Mouse (Mus musculus) myocyte (in vitro differentiated cells): ENCODE data around the gene Bcl7b.

Source experiments
- CEBPB ChIP-seq: IDR thresholded peaks from 2 replicates; pipeline ENCODE4 v1.6.1; 2011; ENCODE audit warnings: mild to moderate bottlenecking, moderate library complexity; ENCODE audit not compliant: poor library complexity, insufficient read depth, severe bottlenecking
- E2F4 ChIP-seq: IDR thresholded peaks from one replicate; pipeline ENCODE4 v1.6.1; 2011; ENCODE audit warnings: mild to moderate bottlenecking, control low read depth, moderate library complexity; ENCODE audit not compliant: insufficient read depth
- MAX ChIP-seq: IDR thresholded peaks from one replicate; pipeline ENCODE4 v1.6.1; 2011; ENCODE audit warnings: low read depth, mild to moderate bottlenecking, control low read depth
- MYOD1 ChIP-seq, 3 experiments: IDR thresholded peaks; one replicate each; pipeline ENCODE4 v1.6.1; 2011; ENCODE audit warnings: control low read depth in 2 of 3, low read depth in 2 of 3, mild to moderate bottlenecking in 2 of 3, moderate library complexity in 1 of 3; ENCODE audit not compliant: insufficient read length in 2 of 3, control insufficient read depth in 1 of 3
- MYOG ChIP-seq, 3 experiments: IDR thresholded peaks; one replicate each; pipeline ENCODE4 v1.6.1; 2011; ENCODE audit warnings: control low read depth in 2 of 3, low read depth in 2 of 3, mild to moderate bottlenecking in 2 of 3; ENCODE audit not compliant: insufficient read length in 2 of 3, control insufficient read depth in 1 of 3, insufficient read depth in 1 of 3
- POLR2A ChIP-seq: IDR thresholded peaks from one replicate; pipeline ENCODE4 v1.6.1; 2011; ENCODE audit warnings: low read depth, mild to moderate bottlenecking, control low read depth, moderate library complexity; ENCODE audit not compliant: insufficient read length
- POLR2AphosphoS2 ChIP-seq: IDR thresholded peaks from one replicate; pipeline ENCODE4 v1.6.1; 2011; ENCODE audit warnings: low read depth, control low read depth; ENCODE audit not compliant: insufficient read length
- REST ChIP-seq: IDR thresholded peaks from one replicate; pipeline ENCODE4 v1.6.1; 2011; ENCODE audit warnings: mild to moderate bottlenecking, control low read depth, moderate library complexity; ENCODE audit not compliant: insufficient read depth, insufficient read length
- SRF ChIP-seq: IDR thresholded peaks from one replicate; pipeline ENCODE4 v1.6.1; 2011; ENCODE audit warnings: low read depth; ENCODE audit not compliant: control insufficient read depth, insufficient read length
- TCF12 ChIP-seq: IDR thresholded peaks from one replicate; pipeline ENCODE4 v1.6.1; 2011; ENCODE audit warnings: mild to moderate bottlenecking, control low read depth; ENCODE audit not compliant: poor library complexity, insufficient read depth, severe bottlenecking
- TCF3 ChIP-seq: IDR thresholded peaks from one replicate; pipeline ENCODE4 v1.6.1; 2011; ENCODE audit warnings: low read depth, control low read depth; ENCODE audit not compliant: insufficient read length
- USF1 ChIP-seq: IDR thresholded peaks from one replicate; pipeline ENCODE4 v1.6.1; 2011; ENCODE audit warnings: low read depth, mild to moderate bottlenecking, control low read depth, moderate library complexity

GRCm38 (mm10) chr5:135186231-135186620 lies 18.1 kb downstream of the Bcl7b start:
- TF ChIP-seq E2F4: no peak
- no peak for TF ChIP-seq USF1
- no peak for TF ChIP-seq MAX
- TF ChIP-seq POLR2A: no peak
- TF ChIP-seq SRF: no peak
- TF ChIP-seq TCF12: no peak
- no peak for TF ChIP-seq TCF3
- TF ChIP-seq POLR2AphosphoS2: no peak
- TF ChIP-seq MYOG (IDR thresholded peaks at IDR 0.05; ENCODE audit: control insufficient read depth in 1 of 3, insufficient read depth in 1 of 3, insufficient read length in 2 of 3, low read depth in 2 of 3): no peak
- TF ChIP-seq REST: no peak
- TF ChIP-seq MYOD1 (IDR thresholded peaks at IDR 0.05; ENCODE audit: control insufficient read depth in 1 of 3, insufficient read length in 2 of 3, low read depth in 2 of 3): no peak
- TF ChIP-seq CEBPB: no peak
